Mouse (Mus musculus): ENCODE measurements at regions not wholly inside any gene's neighbourhood (a gene's known extent, or its start where the extent isn't known, plus 50 kb on each side); places are given as distances from the start of the nearest gene placed in this dataset.

DNA sequence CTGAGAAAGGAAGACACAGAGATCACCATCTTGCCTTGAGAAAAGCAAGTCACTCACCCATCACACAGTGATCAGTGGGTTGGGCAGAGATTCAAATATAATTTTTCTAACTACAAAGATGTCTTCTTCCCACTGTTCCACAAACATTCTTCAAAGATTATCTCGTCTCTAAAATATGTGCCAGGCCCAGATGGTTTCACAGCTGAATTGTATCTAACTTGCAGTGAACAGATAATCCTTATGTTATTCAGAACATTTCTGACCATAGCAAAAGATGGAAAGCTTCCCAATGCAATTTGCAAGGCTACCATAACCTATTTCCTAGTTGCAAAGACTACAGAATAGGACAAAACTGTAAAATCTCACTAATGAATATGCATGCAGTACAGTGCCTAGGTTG is 488.3 kb upstream of the Mpdz start:
- Histone ChIP-seq H3K36me3 (no peaks in the 10 kb centered on the region), H3K9ac (no peak overlapping the region), H3K4me1 (replicated peaks) (no peaks in the 10 kb centered on the region), H3K27me3 (no peaks in the 10 kb centered on the region), H3K4me3 (no peak overlapping the region), H3K4me2 (no peak overlapping the region), H3K27ac (replicated peaks) (no peak overlapping the region), H3K9me3 (no peaks in the 10 kb centered on the region)
- no peak for ATAC-seq (ENCODE audit: low read depth)
- WGBS = 89% methylated on average over 1 of the region's 1 CpGs

DNA sequence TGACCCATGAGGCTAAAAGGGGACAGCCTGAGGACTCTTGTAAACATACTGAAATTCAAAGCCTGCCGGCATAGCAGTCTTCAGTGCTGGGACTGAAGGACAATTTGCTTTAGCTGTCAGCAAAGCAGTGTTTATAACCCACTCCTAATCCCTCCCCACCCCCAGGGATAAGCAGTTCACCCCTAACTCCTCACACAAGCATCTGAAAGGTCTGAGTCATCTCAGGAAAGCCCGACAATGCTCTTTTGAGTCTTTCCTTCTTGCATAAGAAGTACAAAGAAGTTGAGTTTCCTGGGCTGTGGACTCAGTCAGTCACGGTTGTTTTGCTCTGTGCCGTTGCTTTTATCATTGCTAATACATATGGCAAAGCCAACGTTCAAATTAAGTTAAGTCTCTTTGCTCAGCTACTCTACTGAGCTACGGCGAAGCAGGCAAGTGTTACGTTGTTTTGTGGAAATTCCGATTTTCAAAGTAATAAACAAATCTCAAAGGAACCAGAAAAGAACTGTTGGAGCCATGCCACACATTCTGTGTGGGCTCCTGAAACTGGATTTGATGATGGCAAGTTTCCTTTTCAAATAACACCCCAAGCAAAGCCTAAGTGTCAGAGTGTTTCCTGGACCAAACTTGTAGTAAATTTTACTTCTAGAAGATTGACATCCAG is 486.1 kb upstream of the Mpdz start:
- 48% methylated on average over 9 of the region's 9 CpGs for WGBS
- H3K4me3 ChIP-seq = no peak overlapping the region
- H3K4me2 ChIP-seq = no peak overlapping the region
- no peak overlapping the region for H3K27ac ChIP-seq (replicated peaks)
- ATAC-seq (ENCODE audit: low read depth) = no peak
- no peaks in the 10 kb centered on the region for H3K36me3 ChIP-seq
- no peaks in the 10 kb centered on the region for H3K4me1 ChIP-seq (replicated peaks)
- no peaks in the 10 kb centered on the region for H3K9me3 ChIP-seq
- no peaks in the 10 kb centered on the region for H3K27me3 ChIP-seq
- no peak overlapping the region for H3K9ac ChIP-seq

DNA sequence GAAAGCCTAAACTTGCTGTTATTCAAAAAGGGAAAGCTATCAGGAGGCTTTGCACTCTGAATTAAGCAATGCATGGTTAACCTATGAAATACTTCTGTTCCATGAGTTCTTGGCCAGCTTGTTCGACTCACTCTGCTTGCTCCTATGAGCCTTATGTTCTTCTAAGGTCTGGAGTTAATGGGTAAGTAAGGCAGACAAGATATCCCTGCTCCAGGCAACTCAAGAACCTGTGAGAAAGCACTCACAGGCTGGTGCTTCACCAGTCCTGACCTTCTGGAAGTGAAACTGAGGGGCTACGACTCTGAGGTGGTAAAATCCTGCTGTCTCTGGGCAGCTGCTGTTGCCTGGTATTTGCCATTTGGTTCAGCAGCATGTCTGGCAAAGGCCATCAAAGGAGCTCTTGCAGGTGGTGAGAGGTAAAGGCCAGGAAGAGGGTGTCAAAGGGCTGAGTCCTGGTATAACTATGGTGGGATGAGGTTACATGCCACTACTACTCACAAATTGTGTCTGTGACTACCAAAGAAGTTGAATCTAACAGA is 484.6 kb upstream of the Mpdz start:
- Histone ChIP-seq H3K9me3 (no peaks in the 10 kb centered on the region), H3K36me3 (no peaks in the 10 kb centered on the region), H3K4me2 (no peak overlapping the region), H3K4me3 (no peak overlapping the region), H3K4me1 (replicated peaks) (no peaks in the 10 kb centered on the region), H3K27ac (replicated peaks) (no peak overlapping the region), H3K27me3 (no peaks in the 10 kb centered on the region), H3K9ac (no peak overlapping the region)
- 79% methylated on average over 2 of the region's 2 CpGs for WGBS
- no peak for ATAC-seq (ENCODE audit: low read depth)

DNA sequence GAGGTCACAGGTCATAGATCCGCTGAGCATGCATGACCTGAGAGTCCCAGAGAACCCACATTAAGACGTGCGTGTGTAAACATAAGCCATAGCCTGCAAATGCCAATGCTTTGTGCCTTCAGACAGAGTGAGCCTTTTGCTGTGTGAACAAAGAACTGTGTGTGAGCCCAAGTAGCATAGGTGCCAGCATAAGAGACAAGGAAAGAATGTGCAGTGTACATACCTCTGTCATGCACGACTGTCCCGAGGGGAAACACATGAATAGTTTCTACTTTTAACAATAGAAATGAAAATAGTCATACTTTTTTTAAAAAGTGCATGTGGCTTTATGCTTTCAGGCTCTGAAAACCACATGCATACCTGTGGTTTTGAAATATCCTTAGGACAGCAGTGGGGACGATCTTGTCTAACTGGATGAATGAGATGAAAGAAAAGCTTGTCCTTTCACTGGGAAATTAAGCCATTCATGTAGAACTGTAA is 484.1 kb upstream of the Mpdz start:
- ATAC-seq (ENCODE audit: low read depth) = no peak
- Histone ChIP-seq H3K27ac (replicated peaks) (no peak overlapping the region), H3K9ac (no peak overlapping the region), H3K36me3 (no peaks in the 10 kb centered on the region), H3K9me3 (no peaks in the 10 kb centered on the region), H3K4me3 (no peak overlapping the region), H3K27me3 (no peaks in the 10 kb centered on the region), H3K4me1 (replicated peaks) (no peaks in the 10 kb centered on the region), H3K4me2 (no peak overlapping the region)
- 67% methylated on average over 6 of the region's 6 CpGs for WGBS

DNA sequence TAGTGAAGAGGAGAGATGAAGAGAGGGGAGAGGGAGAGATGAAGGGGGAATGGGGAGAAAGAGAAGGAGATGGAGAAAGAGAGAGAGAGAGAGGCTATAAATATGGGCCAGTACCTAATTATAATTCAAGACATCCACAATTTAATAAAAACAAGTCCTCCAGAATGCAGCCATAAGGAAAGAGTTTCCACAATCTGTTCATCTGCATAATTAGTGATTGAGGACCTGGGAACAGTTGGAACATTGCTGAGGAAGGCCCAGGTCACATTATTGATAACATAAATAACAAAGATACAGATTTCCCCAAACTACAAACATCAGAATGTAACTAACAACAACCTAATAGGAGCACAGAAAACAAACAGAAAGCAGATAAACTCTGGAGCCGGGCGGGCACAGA is 483.0 kb upstream of the Mpdz start:
- Histone ChIP-seq H3K27me3 (no peaks in the 10 kb centered on the region), H3K4me1 (replicated peaks) (no peaks in the 10 kb centered on the region), H3K9me3 (no peaks in the 10 kb centered on the region), H3K9ac (no peak overlapping the region), H3K4me3 (no peak overlapping the region), H3K36me3 (no peaks in the 10 kb centered on the region), H3K27ac (replicated peaks) (no peak overlapping the region), H3K4me2 (no peak overlapping the region)
- 90% methylated on average over 2 of the region's 2 CpGs for WGBS
- ATAC-seq (ENCODE audit: low read depth) = no peak

DNA sequence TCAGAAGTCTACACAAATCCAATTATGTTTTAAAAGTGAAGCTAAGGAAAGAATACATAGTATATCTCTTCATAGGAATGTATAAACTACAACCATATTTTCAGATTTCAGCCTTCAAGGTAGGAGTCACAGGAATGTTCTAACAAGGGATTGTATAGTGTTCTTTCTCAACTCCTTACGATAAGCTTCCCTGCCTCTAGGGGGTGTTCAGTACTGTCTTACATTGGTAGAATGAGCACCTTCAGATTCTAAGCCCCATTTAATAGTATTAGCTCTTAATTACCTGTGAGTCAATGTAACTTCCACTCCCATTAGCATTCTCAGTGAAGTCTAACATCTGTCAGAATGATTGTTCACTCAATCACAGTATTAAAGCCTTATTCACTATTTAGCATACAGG is 481.5 kb upstream of the Mpdz start:
- Histone ChIP-seq H3K36me3 (no peaks in the 10 kb centered on the region), H3K27me3 (no peaks in the 10 kb centered on the region), H3K4me3 (no peak overlapping the region), H3K4me1 (replicated peaks) (no peaks in the 10 kb centered on the region), H3K9me3 (no peaks in the 10 kb centered on the region), H3K9ac (no peak overlapping the region), H3K4me2 (no peak overlapping the region), H3K27ac (replicated peaks) (no peak overlapping the region)
- no peak for ATAC-seq (ENCODE audit: low read depth)
- 90% methylated on average over 1 of the region's 1 CpGs for WGBS

DNA sequence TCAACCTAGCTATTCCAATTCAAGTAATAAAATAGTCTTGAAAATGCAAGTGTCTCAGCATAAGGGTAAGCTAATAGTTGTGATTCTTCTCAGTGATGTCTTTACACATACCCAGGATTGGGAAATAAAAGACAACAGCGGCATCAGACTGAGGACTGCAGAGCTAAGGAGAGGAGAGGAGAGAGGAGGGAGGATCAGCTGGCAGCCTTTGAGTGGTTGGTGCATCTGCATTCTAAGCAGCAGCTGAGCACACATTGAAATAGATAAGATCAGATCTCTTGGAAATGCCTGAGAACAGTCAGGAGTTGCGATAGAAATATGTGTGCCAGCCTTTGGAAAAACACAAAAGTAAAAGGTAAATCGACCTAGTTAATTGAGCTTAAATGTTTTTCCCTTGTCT is 480.3 kb upstream of the Mpdz start:
- H3K27ac ChIP-seq (replicated peaks) = no peak overlapping the region

DNA sequence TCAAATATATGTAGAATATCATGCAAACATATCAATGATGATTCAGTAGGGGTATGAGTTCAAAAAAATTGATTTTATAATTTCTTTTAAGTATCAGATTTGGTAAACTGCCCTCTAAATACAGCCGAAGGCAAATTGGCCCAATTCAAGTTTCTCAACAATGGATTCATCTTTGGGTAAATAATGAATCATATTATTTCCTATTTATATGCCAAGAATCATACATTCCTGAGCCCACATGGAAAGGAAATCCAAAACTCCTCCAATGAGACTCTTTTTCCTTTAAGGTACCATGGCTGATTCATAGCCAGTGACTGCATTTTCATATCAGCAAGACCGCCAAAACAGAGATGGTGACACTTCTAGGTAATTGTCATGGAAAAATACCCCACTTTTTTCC is 472.4 kb upstream of the Mpdz start:
- no peak overlapping the region for H3K9ac ChIP-seq
- ATAC-seq (ENCODE audit: low read depth) = no peak
- 0 out of 2 replicates have a peak, but pooled peaks cover 3% of the 10 kb centered on the region for H3K4me1 ChIP-seq (replicated peaks)
- H3K27me3 ChIP-seq = no peaks in the 10 kb centered on the region
- no peaks in the 10 kb centered on the region for H3K9me3 ChIP-seq
- no peak overlapping the region for H3K4me3 ChIP-seq
- no peaks in the 10 kb centered on the region for H3K36me3 ChIP-seq
- 93% methylated on average over 2 of the region's 2 CpGs for WGBS
- H3K27ac ChIP-seq (replicated peaks) = no peak overlapping the region
- no peak overlapping the region for H3K4me2 ChIP-seq

More for the DNA sequence above, 480.3 kb upstream of the Mpdz start:
- Histone ChIP-seq H3K4me2 (no peak overlapping the region), H3K36me3 (no peaks in the 10 kb centered on the region), H3K9ac (no peak overlapping the region), H3K4me3 (no peak overlapping the region), H3K4me1 (replicated peaks) (no peaks in the 10 kb centered on the region), H3K9me3 (no peaks in the 10 kb centered on the region), H3K27me3 (no peaks in the 10 kb centered on the region)
- ATAC-seq (ENCODE audit: low read depth) = no peak
- 74% methylated on average over 3 of the region's 3 CpGs for WGBS

GRCm38 (mm10) chr4:81913296-81913695 is 470.7 kb upstream of the Mpdz start:
- Histone ChIP-seq H3K4me2 (no peak overlapping the region), H3K9ac (no peak overlapping the region), H3K9me3 (no peaks in the 10 kb centered on the region), H3K27ac (replicated peaks) (no peak overlapping the region), H3K4me3 (no peak overlapping the region), H3K4me1 (replicated peaks) (0 out of 2 replicates have a peak, but pooled peaks cover 3% of the 10 kb centered on the region), H3K36me3 (no peaks in the 10 kb centered on the region), H3K27me3 (no peaks in the 10 kb centered on the region)
- ATAC-seq (ENCODE audit: low read depth) = no peak
- 64% methylated on average over 10 of the region's 10 CpGs for WGBS

GRCm38 (mm10) chr4:81912653-81913052 is 470.0 kb upstream of the Mpdz start:
- H3K27ac ChIP-seq (replicated peaks) = no peak overlapping the region

DNA sequence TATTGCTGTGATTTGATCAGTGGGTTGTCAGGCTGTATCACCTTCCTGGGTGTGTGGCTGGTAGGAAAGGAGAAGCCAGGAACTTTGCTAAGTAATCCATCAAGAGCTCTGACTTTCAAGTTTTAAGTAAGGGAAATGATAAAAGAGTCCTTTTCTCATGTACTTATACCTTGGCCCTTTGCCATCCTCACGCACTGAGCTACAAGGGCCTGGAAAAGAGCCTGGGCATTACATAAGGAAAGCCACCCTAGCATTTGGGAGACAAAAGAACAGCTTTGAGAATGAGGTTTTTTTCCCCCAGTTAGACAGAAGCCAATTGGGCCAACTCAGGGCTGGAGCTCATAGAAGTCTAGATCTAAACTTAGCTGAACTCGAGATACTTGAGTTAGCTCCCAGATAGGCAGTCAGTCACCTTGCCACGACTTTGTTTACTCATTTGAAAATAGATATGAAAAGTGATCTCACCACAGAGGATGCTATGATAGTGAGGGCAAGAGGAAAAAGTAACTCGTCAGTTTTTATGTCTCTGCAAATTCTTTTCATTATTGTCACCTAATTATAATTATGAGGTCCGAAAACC is 457.4 kb upstream of the Mpdz start:
- H3K4me1 ChIP-seq (replicated peaks) = no peaks in the 10 kb centered on the region
- no peak for ATAC-seq (ENCODE audit: low read depth)
- no peaks in the 10 kb centered on the region for H3K36me3 ChIP-seq
- H3K4me3 ChIP-seq = no peak overlapping the region
- no peak overlapping the region for H3K4me2 ChIP-seq
- H3K9ac ChIP-seq = no peak overlapping the region
- WGBS = 82% methylated on average over 5 of the region's 5 CpGs
- no peak overlapping the region for H3K27ac ChIP-seq (replicated peaks)
- H3K9me3 ChIP-seq = no peaks in the 10 kb centered on the region
- no peaks in the 10 kb centered on the region for H3K27me3 ChIP-seq

More at GRCm38 (mm10) chr4:81912653-81913052, 470.0 kb upstream of the Mpdz start:
- WGBS = 80% methylated on average over 1 of the region's 1 CpGs
- Histone ChIP-seq H3K27me3 (no peaks in the 10 kb centered on the region), H3K4me1 (replicated peaks) (0 out of 2 replicates have a peak, but pooled peaks cover 3% of the 10 kb centered on the region), H3K9ac (no peak overlapping the region), H3K4me3 (no peak overlapping the region), H3K9me3 (no peaks in the 10 kb centered on the region), H3K4me2 (no peak overlapping the region), H3K36me3 (no peaks in the 10 kb centered on the region)
- ATAC-seq (ENCODE audit: low read depth) = no peak

- H3K9ac ChIP-seq = no peak overlapping the region
- no peak overlapping the region for H3K27ac ChIP-seq (replicated peaks)
- H3K36me3 ChIP-seq = no peaks in the 10 kb centered on the region
- 77% methylated on average over 2 of the region's 2 CpGs for WGBS
- H3K4me2 ChIP-seq = no peak overlapping the region
- 0 out of 2 replicates have a peak, but pooled peaks cover 3% of the 10 kb centered on the region for H3K9me3 ChIP-seq
- no peaks in the 10 kb centered on the region for H3K27me3 ChIP-seq
- ATAC-seq (ENCODE audit: low read depth) = no peak
- H3K4me3 ChIP-seq = no peak overlapping the region
- no peaks in the 10 kb centered on the region for H3K4me1 ChIP-seq (replicated peaks)
These were observed 456.0 kb upstream of the Mpdz start for GRCm38 (mm10) chr4:81898661-81899060.

All from neural tube, embryonic 13.5 days (tissue).